Mouse (Mus musculus) stomach, embryonic 14.5 days (tissue): ENCODE measurements around the gene Bbs5. TPM values are rescaled to one million over a fixed set of nuclear protein-coding genes. Genes with fewer than 3 reads are reported as not detected.
"Not testable (repeated sequence)": the region's sequence is repeated elsewhere in the genome, so short reads cannot be mapped to it uniquely, and the experiment has no call there.

ENCODE experiments used
- ATAC-seq: fragments of 200-750 bp; cut with Nextera tagmentation; 2 replicates; pipeline ENCODE4 v1.8.0; 2017; ENCODE audit warnings: low read depth, moderate TSS enrichment; ENCODE audit not compliant: insufficient number of reproducible peaks, insufficient read depth, low FRiP score
- H3K27ac ChIP-seq: fragments of 300-500 bp; sonication (generic); 2 replicates; pipeline ENCODE4 v1.5.1; 2014; ENCODE audit warnings: mild to moderate bottlenecking, low read length, moderate library complexity, mixed read lengths
- H3K27me3 ChIP-seq: fragments of 300-500 bp; sonication (generic); 2 replicates; pipeline ENCODE4 v1.6.1; 2014; ENCODE audit warnings: low read length, control low read depth, mixed read lengths; ENCODE audit not compliant: control insufficient read depth, insufficient read depth
- H3K36me3 ChIP-seq: fragments of 300-500 bp; sonication (generic); 2 replicates; pipeline ENCODE4 v1.6.1; 2014; ENCODE audit warnings: mild to moderate bottlenecking, control low read depth, low read length, moderate library complexity, mixed read lengths; ENCODE audit not compliant: control insufficient read depth, insufficient read depth
- H3K4me1 ChIP-seq: fragments of 300-500 bp; sonication (generic); 2 replicates; pipeline ENCODE4 v1.6.1; 2014; ENCODE audit warnings: low read length, control low read depth, mixed read lengths; ENCODE audit not compliant: control insufficient read depth, insufficient read depth
- H3K4me2 ChIP-seq: fragments of 300-500 bp; sonication (generic); replicated peaks from 2 replicates; pipeline ENCODE4 v1.6.1; 2014; ENCODE audit warnings: low read depth, low read length, control low read depth
- H3K4me3 ChIP-seq: fragments of 300-500 bp; sonication (generic); 2 replicates; pipeline ENCODE4 v1.5.1; 2014; ENCODE audit warnings: low read depth, low read length, control low read depth
- H3K9ac ChIP-seq: fragments of 300-500 bp; sonication (generic); replicated peaks from 2 replicates; pipeline ENCODE4 v1.6.1; 2014; ENCODE audit warnings: low read depth, mild to moderate bottlenecking, control low read depth, low read length, moderate library complexity, mixed read lengths
- H3K9me3 ChIP-seq: fragments of 300-500 bp; sonication (generic); 2 replicates; pipeline ENCODE4 v1.6.1; 2016; ENCODE audit warnings: low read depth, low read length, control low read depth; ENCODE audit not compliant: control insufficient read depth
- WGBS: fragments of 180-500 bp; shearing (Covaris S2); extraction: QIAGEN DNeasy Blood & Tissue Kit; methylation state at CpG from one replicate; pipeline ENCODE4 v1.1.7; 2014; 5-methylcytosine and 5-hydroxymethylcytosine counted together
- polyA plus RNA-seq: library from polyadenylated mRNA; unstranded; fragments of >200 nt; fragmentation: Nextera tagmentation; extraction: Ambion mirVana; gene quantifications from 2 replicates; pipeline ENCODE4 v1.2.1, GENCODE M21; 2014

The Bbs5 gene
- polyA plus RNA-seq, 1 experiment from 2014 or later, result 16.3 TPM

DNA sequence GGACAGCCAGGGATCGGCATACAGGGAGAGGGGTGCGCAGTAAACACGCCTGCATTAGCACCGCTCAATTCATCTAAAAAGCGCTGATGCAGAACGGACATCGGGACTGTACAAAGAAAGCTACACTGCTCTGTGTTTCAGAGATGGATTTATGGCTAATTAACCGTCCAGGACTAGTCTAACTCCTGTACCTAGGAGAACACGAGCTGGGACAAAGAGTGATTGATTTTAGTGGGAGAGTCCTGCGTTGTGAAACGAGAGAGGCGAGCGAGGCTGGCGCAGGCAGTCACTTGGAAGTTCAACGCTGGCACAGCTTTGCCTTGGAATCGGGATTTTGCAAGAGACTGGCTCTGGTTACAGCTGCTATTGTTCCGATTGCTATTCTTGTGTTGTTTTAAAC lies 17.8 kb upstream of the Bbs5 start:
- no peak overlapping the region for H3K4me2 ChIP-seq
- H3K4me3 ChIP-seq, result no peak overlapping the region
- no peak overlapping the region for H3K9ac ChIP-seq
- no peaks in the 10 kb centered on the region for H3K27me3 ChIP-seq
- H3K9me3 ChIP-seq, result no peaks in the 10 kb centered on the region
- H3K36me3 ChIP-seq, result no peaks in the 10 kb centered on the region
- no peak overlapping the region for H3K27ac ChIP-seq
- no peak for ATAC-seq
- no peaks in the 10 kb centered on the region for H3K4me1 ChIP-seq
- WGBS, result 56% methylated on average over 17 of the region's 17 CpGs

GRCm38 (mm10) chr2:69629914-69630313 lies 17.1 kb upstream of the Bbs5 start:
- Histone ChIP-seq H3K4me3 (no peak overlapping the region), H3K4me1 (no peaks in the 10 kb centered on the region), H3K9ac (no peak overlapping the region), H3K4me2 (no peak overlapping the region), H3K27ac (no peak overlapping the region), H3K9me3 (no peaks in the 10 kb centered on the region), H3K36me3 (no peaks in the 10 kb centered on the region), H3K27me3 (no peaks in the 10 kb centered on the region)
- 85% methylated on average over 6 of the region's 6 CpGs for WGBS
- no peak for ATAC-seq

DNA sequence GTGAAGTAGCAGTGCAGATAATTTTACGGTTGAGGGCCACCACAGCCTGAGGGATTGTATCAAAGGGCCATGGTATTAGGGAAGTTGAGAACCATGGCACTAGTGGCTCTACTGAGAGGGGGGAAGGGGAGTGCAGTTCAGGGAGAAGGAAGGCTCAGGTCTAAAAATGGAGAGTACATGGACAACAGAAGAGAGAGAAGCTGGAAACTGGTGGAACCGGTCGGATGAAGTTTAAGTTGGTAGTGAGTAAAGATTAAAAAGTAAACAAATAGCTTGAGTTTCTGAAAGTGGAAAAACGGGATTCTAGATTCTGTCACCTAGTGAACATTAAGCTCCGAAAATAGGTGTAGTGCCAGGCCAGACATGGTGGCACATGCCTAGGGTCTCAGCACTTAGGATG lies 16.2 kb upstream of the Bbs5 start:
- Histone ChIP-seq H3K4me3 (no peak overlapping the region), H3K9ac (no peak overlapping the region), H3K9me3 (no peaks in the 10 kb centered on the region), H3K27me3 (no peaks in the 10 kb centered on the region), H3K27ac (peak overlapping the region; percentile 18; the same call in 1 of the 2 replicates), H3K4me2 (no peak overlapping the region), H3K4me1 (no peaks in the 10 kb centered on the region), H3K36me3 (no peaks in the 10 kb centered on the region)
- WGBS, result 73% methylated on average over 5 of the region's 5 CpGs
- peak; percentile 72 for ATAC-seq

DNA sequence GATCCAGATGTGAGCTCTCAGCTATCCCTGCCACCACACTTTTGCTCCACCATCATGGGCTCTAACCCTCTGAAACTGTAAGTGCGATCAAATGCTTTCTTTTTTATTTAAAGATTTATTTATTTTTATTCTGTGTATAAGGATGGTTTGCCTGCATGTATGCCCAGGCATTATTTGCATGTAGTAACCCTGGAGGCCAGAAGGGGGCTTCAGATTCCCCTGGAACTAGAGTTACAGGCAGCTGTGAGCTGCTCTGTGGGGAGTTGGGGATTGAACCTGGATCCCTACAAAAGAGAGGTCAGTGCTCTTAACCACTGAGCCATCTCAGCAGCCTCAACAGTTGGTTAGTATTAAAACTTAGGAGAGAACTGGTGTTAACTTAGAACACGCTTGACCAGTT lies 15.5 kb upstream of the Bbs5 start:
- Histone ChIP-seq H3K9ac (no peak overlapping the region), H3K4me3 (no peak overlapping the region), H3K4me1 (no peaks in the 10 kb centered on the region), H3K36me3 (no peaks in the 10 kb centered on the region), H3K27ac (no peak overlapping the region; the same call in 1 of the 2 replicates), H3K4me2 (no peak overlapping the region), H3K27me3 (no peaks in the 10 kb centered on the region), H3K9me3 (no peaks in the 10 kb centered on the region; the same call in 1 of the 2 replicates)
- WGBS, result 93% methylated on average over 2 of the region's 2 CpGs
- ATAC-seq, result no peak

GRCm38 (mm10) chr2:69635064-69635701 lies 11.8 kb upstream of the Bbs5 start:
- ATAC-seq, result no peak
- Histone ChIP-seq H3K9me3 (no peaks in the 10 kb centered on the region; the same call in 1 of the 2 replicates), H3K27ac (no peak overlapping the region), H3K9ac (no peak overlapping the region), H3K4me1 (no peaks in the 10 kb centered on the region), H3K36me3 (no peaks in the 10 kb centered on the region), H3K4me2 (peak overlapping the region; percentile 25), H3K4me3 (peak overlapping the region; percentile 21), H3K27me3 (no peaks in the 10 kb centered on the region)
- 12% methylated on average over 11 of the region's 11 CpGs for WGBS

DNA sequence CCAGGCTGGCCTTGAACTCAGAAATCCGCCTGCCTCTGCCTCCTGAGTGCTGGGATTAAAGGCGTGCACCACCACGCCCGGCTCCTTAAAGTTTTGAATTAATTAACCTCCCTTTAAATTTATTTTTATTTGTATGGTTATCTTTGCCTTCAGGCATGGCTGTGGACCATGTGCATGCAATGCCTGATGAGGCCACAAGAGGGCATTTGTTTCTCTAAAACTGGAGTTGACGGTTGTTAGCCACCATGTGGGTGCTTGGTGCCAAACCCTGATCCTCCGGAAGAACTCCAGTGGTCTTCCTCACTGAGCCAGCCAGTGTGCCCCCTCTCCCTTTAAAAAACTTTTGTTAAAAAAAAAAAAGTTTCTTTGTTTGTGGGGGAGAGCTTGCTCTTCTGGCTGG lies 11.2 kb upstream of the Bbs5 start:
- Histone ChIP-seq H3K27ac (no peak overlapping the region), H3K4me1 (no peaks in the 10 kb centered on the region), H3K4me2 (no peak overlapping the region), H3K9ac (no peak overlapping the region), H3K36me3 (no peaks in the 10 kb centered on the region), H3K9me3 (no peaks in the 10 kb centered on the region; the same call in 1 of the 2 replicates), H3K4me3 (no peak overlapping the region), H3K27me3 (no peaks in the 10 kb centered on the region)
- WGBS, result 75% methylated on average over 6 of the region's 6 CpGs
- ATAC-seq, result no peak

- H3K4me2 ChIP-seq, H3K4me3 ChIP-seq, H3K36me3 ChIP-seq, H3K9ac ChIP-seq, H3K27ac ChIP-seq, H3K27me3 ChIP-seq, ATAC-seq, H3K4me1 ChIP-seq, H3K9me3 ChIP-seq: not testable (repeated sequence)
- WGBS, result 71% methylated on average over 7 of the region's 7 CpGs
Measured at GRCm38 (mm10) chr2:69637989-69638388, 9.0 kb upstream of the Bbs5 start.

GRCm38 (mm10) chr2:69640100-69640499 lies 6.9 kb upstream of the Bbs5 start:
- Histone ChIP-seq H3K4me2 (no peak overlapping the region), H3K36me3 (no peaks in the 10 kb centered on the region), H3K4me1 (no peaks in the 10 kb centered on the region), H3K27ac (no peak overlapping the region), H3K9me3 (no peaks in the 10 kb centered on the region; the same call in 1 of the 2 replicates), H3K4me3 (no peak overlapping the region), H3K27me3 (no peaks in the 10 kb centered on the region), H3K9ac (no peak overlapping the region)
- ATAC-seq, result no peak
- 68% methylated on average over 10 of the region's 10 CpGs for WGBS
